Mouse (Mus musculus): ENCODE measurements around the gene Olfr12. TPM values are rescaled to one million over a fixed set of nuclear protein-coding genes. Genes with fewer than 3 reads are reported as not detected.

Gene Olfr12
- polyA plus RNA-seq, 1 experiment = not detected

GRCm38 (mm10) chr1:92637501-92638172, 20.0 kb downstream of the Olfr12 start:
- no peak for DNase-seq
- Histone ChIP-seq H3K4me3 (replicated peaks; ENCODE audit: extremely low read depth, low read depth, low read length) (no peak overlapping the region), H3K4me1 (ENCODE audit: control insufficient read depth, insufficient read depth, low read length) (peaks cover 9% of the 10 kb centered on the region)
- 92% methylated on average over 15 of the region's 15 CpGs for WGBS
- no peak for TF ChIP-seq CTCF (IDR thresholded peaks at IDR 0.05; ENCODE audit: insufficient read depth, low read length)
- no peak for TF ChIP-seq POLR2A (IDR thresholded peaks at IDR 0.05; ENCODE audit: borderline replicate concordance, extremely low read depth, low read depth, low read length)

GRCm38 (mm10) chr1:92638181-92638580, 20.6 kb downstream of the Olfr12 start:
- WGBS = 84% methylated on average over 3 of the region's 3 CpGs
- no peak overlapping the region for H3K4me3 ChIP-seq (replicated peaks; ENCODE audit: extremely low read depth, low read depth, low read length)
- TF ChIP-seq CTCF (IDR thresholded peaks at IDR 0.05; ENCODE audit: insufficient read depth, low read length) = no peak
- no peak for TF ChIP-seq POLR2A (IDR thresholded peaks at IDR 0.05; ENCODE audit: borderline replicate concordance, extremely low read depth, low read depth, low read length)
- no peak for DNase-seq
- H3K4me1 ChIP-seq (ENCODE audit: control insufficient read depth, insufficient read depth, low read length) = peaks cover 9% of the 10 kb centered on the region

GRCm38 (mm10) chr1:92638736-92639135, 21.1 kb downstream of the Olfr12 start:
- 96% methylated on average over 4 of the region's 4 CpGs for WGBS
- Histone ChIP-seq H3K4me1 (ENCODE audit: control insufficient read depth, insufficient read depth, low read length) (peaks cover 9% of the 10 kb centered on the region), H3K4me3 (replicated peaks; ENCODE audit: extremely low read depth, low read depth, low read length) (no peak overlapping the region)
- no peak for DNase-seq
- TF ChIP-seq CTCF (IDR thresholded peaks at IDR 0.05; ENCODE audit: insufficient read depth, low read length) (no peak), POLR2A (IDR thresholded peaks at IDR 0.05; ENCODE audit: borderline replicate concordance, extremely low read depth, low read depth, low read length) (no peak)

GRCm38 (mm10) chr1:92640393-92640792, 22.8 kb downstream of the Olfr12 start:
- Histone ChIP-seq H3K4me1 (ENCODE audit: control insufficient read depth, insufficient read depth, low read length) (peaks cover 9% of the 10 kb centered on the region), H3K4me3 (replicated peaks; ENCODE audit: extremely low read depth, low read depth, low read length) (no peak overlapping the region)
- 55% methylated on average over 6 of the region's 6 CpGs for WGBS
- TF ChIP-seq CTCF (IDR thresholded peaks at IDR 0.05; ENCODE audit: insufficient read depth, low read length) (no peak), POLR2A (IDR thresholded peaks at IDR 0.05; ENCODE audit: borderline replicate concordance, extremely low read depth, low read depth, low read length) (no peak)
- no peak for DNase-seq

- peak; percentile 86 for DNase-seq
- TF ChIP-seq CTCF (IDR thresholded peaks at IDR 0.05; ENCODE audit: insufficient read depth, low read length) = no peak
- peak; percentile 68; the same call in 1 of the 2 replicates for TF ChIP-seq POLR2A (IDR thresholded peaks at IDR 0.05; ENCODE audit: borderline replicate concordance, extremely low read depth, low read depth, low read length)
- 2% methylated on average over 50 of the region's 50 CpGs for WGBS
- peaks cover 9% of the 10 kb centered on the region for H3K4me1 ChIP-seq (ENCODE audit: control insufficient read depth, insufficient read depth, low read length)
- peak within 1 kb of the TSS; percentile 67 for H3K4me3 ChIP-seq (replicated peaks; ENCODE audit: extremely low read depth, low read depth, low read length)
Measured at GRCm38 (mm10) chr1:92641514-92642272, 24.1 kb downstream of the Olfr12 start, which contains the start of gene Cops9. Gene Cops9, minus strand, starts transcription at chr1:92641985.

- no peak for DNase-seq
- WGBS = 65% methylated on average over 4 of the region's 4 CpGs
- Histone ChIP-seq H3K4me1 (ENCODE audit: control insufficient read depth, insufficient read depth, low read length) (peaks cover 9% of the 10 kb centered on the region), H3K4me3 (replicated peaks; ENCODE audit: extremely low read depth, low read depth, low read length) (no peak overlapping the region)
- no peak for TF ChIP-seq CTCF (IDR thresholded peaks at IDR 0.05; ENCODE audit: insufficient read depth, low read length)
- no peak for TF ChIP-seq POLR2A (IDR thresholded peaks at IDR 0.05; ENCODE audit: borderline replicate concordance, extremely low read depth, low read depth, low read length)
Measured at GRCm38 (mm10) chr1:92643691-92644090, 26.1 kb downstream of the Olfr12 start.

GRCm38 (mm10) chr1:92644916-92645315, 27.3 kb downstream of the Olfr12 start:
- no peak for DNase-seq
- TF ChIP-seq CTCF (IDR thresholded peaks at IDR 0.05; ENCODE audit: insufficient read depth, low read length) (no peak), POLR2A (IDR thresholded peaks at IDR 0.05; ENCODE audit: borderline replicate concordance, extremely low read depth, low read depth, low read length) (no peak)
- Histone ChIP-seq H3K4me3 (replicated peaks; ENCODE audit: extremely low read depth, low read depth, low read length) (no peak overlapping the region), H3K4me1 (ENCODE audit: control insufficient read depth, insufficient read depth, low read length) (peaks cover 9% of the 10 kb centered on the region)
- 83% methylated on average over 5 of the region's 5 CpGs for WGBS

GRCm38 (mm10) chr1:92646111-92646510, 28.5 kb downstream of the Olfr12 start:
- Histone ChIP-seq H3K4me3 (replicated peaks; ENCODE audit: extremely low read depth, low read depth, low read length) (no peak overlapping the region), H3K4me1 (ENCODE audit: control insufficient read depth, insufficient read depth, low read length) (no peaks in the 10 kb centered on the region)
- TF ChIP-seq CTCF (IDR thresholded peaks at IDR 0.05; ENCODE audit: insufficient read depth, low read length) (no peak), POLR2A (IDR thresholded peaks at IDR 0.05; ENCODE audit: borderline replicate concordance, extremely low read depth, low read depth, low read length) (no peak)
- WGBS = 41% methylated on average over 2 of the region's 2 CpGs
- DNase-seq = no peak

GRCm38 (mm10) chr1:92646601-92647000, 29.0 kb downstream of the Olfr12 start:
- TF ChIP-seq POLR2A (IDR thresholded peaks at IDR 0.05; ENCODE audit: borderline replicate concordance, extremely low read depth, low read depth, low read length) = no peak
- TF ChIP-seq CTCF (IDR thresholded peaks at IDR 0.05; ENCODE audit: insufficient read depth, low read length) = no peak
- DNase-seq = no peak
- 78% methylated on average over 7 of the region's 7 CpGs for WGBS
- Histone ChIP-seq H3K4me1 (ENCODE audit: control insufficient read depth, insufficient read depth, low read length) (no peaks in the 10 kb centered on the region), H3K4me3 (replicated peaks; ENCODE audit: extremely low read depth, low read depth, low read length) (no peak overlapping the region)
